Mouse (Mus musculus): ENCODE measurements at regions not wholly inside any gene's neighbourhood (a gene's known extent, or its start where the extent isn't known, plus 50 kb on each side); places are given as distances from the start of the nearest gene placed in this dataset.

GRCm38 (mm10) chr6:91619009-91619408 is 64.8 kb upstream of the Slc6a6 start:
- no peak for DNase-seq (ENCODE audit: low read depth, low spot score)

GRCm38 (mm10) chr6:91619735-91620732 is 63.8 kb upstream of the Slc6a6 start:
- no peak for DNase-seq (ENCODE audit: low read depth, low spot score)

- DNase-seq (ENCODE audit: low read depth, low spot score): no peak
These were observed 62.4 kb upstream of the Slc6a6 start for GRCm38 (mm10) chr6:91621437-91621836.

- DNase-seq (ENCODE audit: low read depth, low spot score): no peak
These were observed 61.4 kb upstream of the Slc6a6 start for GRCm38 (mm10) chr6:91622425-91622824.

- DNase-seq (ENCODE audit: low read depth, low spot score): no peak
These were observed 60.2 kb upstream of the Slc6a6 start for GRCm38 (mm10) chr6:91623646-91624045.

- DNase-seq (ENCODE audit: low read depth, low spot score): no peak
These were observed 54.6 kb upstream of the Slc6a6 start for GRCm38 (mm10) chr6:91629230-91629629.

- no peak for DNase-seq (ENCODE audit: low read depth, low spot score)
These were observed 52.6 kb upstream of the Slc6a6 start for GRCm38 (mm10) chr6:91631261-91631660.

Measured in forelimb bud, embryonic 11.5 days (tissue).